Mouse (Mus musculus) heart, postnatal 0 days (tissue): ENCODE data around the gene Tnfrsf21. TPM values are rescaled to one million over a fixed set of nuclear protein-coding genes. Genes with fewer than 3 reads are reported as not detected.
A peak's percentile ranks its signal among the peaks of the same experiment; 100 is the strongest.

ENCODE experiments used
- ATAC-seq: fragments of 200-750 bp; cut with Nextera tagmentation; 2 replicates; pipeline ENCODE4 v1.8.0; 2017; ENCODE audit warnings: low read depth, moderate number of reproducible peaks, moderate library complexity; ENCODE audit not compliant: insufficient read depth
- DNase-seq: peaks from one replicate; pipeline ENCODE4 v3.0.0-alpha.2; 2016; ENCODE audit warnings: low spot score
- H3K27ac ChIP-seq: fragments of 300-500 bp; sonication (generic); 2 replicates; pipeline ENCODE4 v1.5.1; 2014; ENCODE audit warnings: low read depth, mild to moderate bottlenecking
- H3K27me3 ChIP-seq: fragments of 300-500 bp; sonication (generic); 2 replicates; pipeline ENCODE4 v1.6.1; 2014; ENCODE audit warnings: low read length, mixed read lengths; ENCODE audit not compliant: control insufficient read depth, insufficient read depth
- H3K36me3 ChIP-seq: fragments of 300-500 bp; sonication (generic); replicated peaks from 2 replicates; pipeline ENCODE4 v1.6.1; 2014; ENCODE audit warnings: low read length, mixed read lengths; ENCODE audit not compliant: control insufficient read depth, insufficient read depth
- H3K4me1 ChIP-seq: fragments of 300-500 bp; sonication (generic); 2 replicates; pipeline ENCODE4 v1.6.1; 2014; ENCODE audit warnings: antibody characterized with exemption; ENCODE audit not compliant: control insufficient read depth, insufficient read depth
- H3K4me2 ChIP-seq: fragments of 300-500 bp; sonication (generic); 2 replicates; pipeline ENCODE4 v1.6.1; 2014; ENCODE audit warnings: low read depth, mild to moderate bottlenecking, low read length, moderate library complexity
- H3K4me3 ChIP-seq: fragments of 300-500 bp; sonication (generic); 2 replicates; pipeline ENCODE4 v1.5.1; 2014; ENCODE audit warnings: low read depth, low read length
- H3K9ac ChIP-seq: fragments of 300-500 bp; sonication (generic); replicated peaks from 2 replicates; pipeline ENCODE4 v1.6.1; 2014; ENCODE audit warnings: low read depth, low read length, mixed read lengths
- H3K9me3 ChIP-seq: fragments of 300-500 bp; sonication (generic); replicated peaks from 2 replicates; pipeline ENCODE4 v1.6.1; 2016; ENCODE audit warnings: low read length; ENCODE audit not compliant: control insufficient read depth
- CTCF ChIP-seq: IDR thresholded peaks from 2 replicates; pipeline ENCODE4 v1.5.1; 2016; ENCODE audit warnings: antibody characterized with exemption, control low read depth, low read depth
- EP300 ChIP-seq: IDR thresholded peaks from 2 replicates; pipeline ENCODE4 v1.6.1; 2016; ENCODE audit warnings: antibody characterized with exemption, low read depth
- WGBS: fragments of 180-500 bp; shearing (Covaris S2); extraction: QIAGEN DNeasy Blood & Tissue Kit; methylation state at CpG from one replicate; pipeline ENCODE4 v1.1.7; 2014; 5-methylcytosine and 5-hydroxymethylcytosine counted together
- polyA plus RNA-seq: library from polyadenylated mRNA; unstranded; fragments of >200 nt; fragmentation: Nextera tagmentation; extraction: Ambion mirVana; gene quantifications from 2 replicates; pipeline ENCODE4 v1.2.1, GENCODE M21; 2015
- total RNA-seq: library from RNA; depleted of rRNA; stranded (reverse); fragments of >200 nt; gene quantifications from 2 replicates; pipeline ENCODE4 v1.2.3, GENCODE M21; 2014; ENCODE audit warnings: low replicate concordance; rRNA removed

The Tnfrsf21 gene
- total RNA-seq (8.2 and 10.6 TPM in 2 replicates), polyA plus RNA-seq (5.8 and 6.3 TPM in 2 replicates)

DNA sequence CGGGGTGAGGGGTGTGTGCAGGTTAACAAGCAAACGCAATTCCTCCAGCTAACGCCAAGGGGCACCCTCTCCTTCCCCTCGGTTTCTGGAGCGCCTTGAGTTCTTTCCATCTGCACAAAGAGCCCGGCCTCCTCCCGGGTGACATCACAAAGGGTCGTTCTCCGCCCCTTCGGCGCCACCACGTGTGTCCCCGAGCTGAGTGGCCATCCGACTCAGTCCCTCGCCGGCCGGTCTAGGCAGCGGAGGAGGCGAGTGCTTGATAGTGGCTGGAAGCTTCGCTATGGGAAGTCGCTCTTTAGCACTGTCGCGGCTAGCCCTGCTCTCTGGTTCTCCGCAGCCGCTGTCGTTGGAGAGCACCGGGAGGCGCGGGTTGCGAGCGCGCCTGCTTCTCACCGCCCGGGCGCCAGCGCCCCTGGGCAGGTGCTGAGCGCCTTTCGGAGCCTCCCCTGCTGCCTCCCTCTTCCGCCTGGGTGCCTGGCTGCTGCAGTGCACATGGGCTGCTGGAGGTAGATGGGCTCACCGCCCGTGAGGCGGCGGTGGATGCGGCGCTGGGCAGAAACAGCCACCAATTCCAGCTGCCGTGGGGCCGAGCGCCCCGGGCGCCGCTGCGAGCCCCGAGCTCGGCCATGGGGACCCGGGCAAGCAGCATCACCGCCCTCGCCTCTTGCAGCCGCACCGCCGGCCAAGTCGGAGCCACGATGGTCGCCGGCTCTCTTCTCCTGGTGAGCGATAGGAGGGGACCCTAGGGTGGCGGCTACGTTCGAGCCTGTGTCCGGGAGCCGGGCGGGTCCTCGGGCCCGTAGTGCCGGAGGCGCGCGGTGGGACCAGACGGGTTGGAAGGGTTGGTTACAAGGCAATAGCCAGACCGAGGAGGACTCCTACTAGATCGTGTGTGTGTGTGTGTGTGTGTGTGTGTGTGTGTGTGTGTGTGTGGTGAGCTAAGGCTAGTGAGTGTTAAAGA, at the start of gene Tnfrsf21:
TSS of gene Tnfrsf21 (plus strand) at position 185 of the 961 bp plus-strand sequence.
- Histone ChIP-seq H3K9me3 (no peaks in the 10 kb centered on the region), H3K27ac (peak within 1 kb of the TSS; percentile 56), H3K4me1 (no peaks in the 10 kb centered on the region), H3K27me3 (peaks cover 5% of the 10 kb centered on the region; the same call in 1 of the 2 replicates), H3K4me3 (peak within 1 kb of the TSS; percentile 75), H3K9ac (peak within 1 kb of the TSS; percentile 67), H3K36me3 (no peaks in the 10 kb centered on the region), H3K4me2 (peak within 1 kb of the TSS; percentile 99)
- WGBS: under 1% methylated on average over 79 of the region's 80 CpGs
- DNase-seq (peak; percentile 90), ATAC-seq (peak; percentile 92)
- TF ChIP-seq CTCF (peak; percentile 78), EP300 (no peak)

GRCm38 (mm10) chr17:42968174-42968573, 48.2 kb upstream of the Tnfrsf21 start:
- Histone ChIP-seq H3K9me3 (no peaks in the 10 kb centered on the region), H3K4me1 (no peaks in the 10 kb centered on the region), H3K27me3 (no peaks in the 10 kb centered on the region), H3K27ac (no peak overlapping the region), H3K36me3 (no peaks in the 10 kb centered on the region), H3K4me3 (no peak overlapping the region), H3K9ac (no peak overlapping the region), H3K4me2 (no peak overlapping the region)
- no peak for ATAC-seq
- 85% methylated on average over 2 of the region's 2 CpGs for WGBS
- no peak for TF ChIP-seq EP300
- TF ChIP-seq CTCF: no peak
- DNase-seq: no peak

DNA sequence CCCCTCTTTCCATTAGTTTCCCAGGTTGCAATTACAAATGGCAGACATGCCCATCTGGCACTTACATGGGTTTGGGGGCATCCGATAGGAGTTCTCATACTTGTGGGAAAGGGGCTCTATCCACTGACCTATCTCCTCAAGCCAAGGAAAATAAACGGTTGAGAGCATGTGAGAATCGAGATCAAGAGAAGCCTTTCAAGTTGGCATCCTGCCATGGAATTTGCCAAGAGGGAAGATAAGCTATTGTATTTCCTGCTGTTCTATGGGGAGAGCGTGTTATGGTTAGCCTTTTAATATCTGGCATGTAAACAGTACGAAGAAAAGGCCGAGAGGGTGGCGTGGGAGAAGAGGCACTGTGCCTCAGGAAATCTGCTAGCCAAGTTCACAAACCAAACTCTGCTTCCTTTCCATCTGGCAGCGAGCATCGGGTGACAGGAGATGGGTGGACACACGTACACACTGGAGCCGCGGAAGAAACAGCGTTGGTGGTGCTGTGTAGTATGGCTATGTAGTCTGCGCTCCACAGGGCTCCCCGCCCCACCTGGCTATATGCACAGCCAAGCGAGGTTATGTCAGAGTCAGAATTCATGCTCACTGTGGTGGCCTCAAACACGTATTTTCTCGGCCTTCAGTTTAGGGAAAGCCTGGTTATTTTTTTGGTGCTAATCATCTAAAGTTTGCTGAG, 40.9 kb upstream of the Tnfrsf21 start:
- ATAC-seq (no peak), DNase-seq (peak; percentile 40)
- Histone ChIP-seq H3K9ac (no peak overlapping the region), H3K27ac (no peak overlapping the region), H3K4me2 (peak overlapping the region; percentile 1; the same call in 1 of the 2 replicates), H3K9me3 (no peaks in the 10 kb centered on the region), H3K36me3 (no peaks in the 10 kb centered on the region), H3K4me3 (no peak overlapping the region), H3K27me3 (no peaks in the 10 kb centered on the region), H3K4me1 (0 out of 2 replicates have a peak, but pooled peaks cover 4% of the 10 kb centered on the region)
- 39% methylated on average over 18 of the region's 18 CpGs for WGBS
- TF ChIP-seq CTCF: no peak
- TF ChIP-seq EP300: no peak

- H3K27me3 ChIP-seq: no peaks in the 10 kb centered on the region
- H3K9me3 ChIP-seq: no peaks in the 10 kb centered on the region
- ATAC-seq (no peak), DNase-seq (no peak)
- no peak overlapping the region for H3K4me2 ChIP-seq
- H3K4me3 ChIP-seq: no peak overlapping the region
- TF ChIP-seq EP300 (no peak), CTCF (no peak)
- H3K27ac ChIP-seq: no peak overlapping the region
- H3K36me3 ChIP-seq: no peaks in the 10 kb centered on the region
- 66% methylated on average over 7 of the region's 7 CpGs for WGBS
- 0 out of 2 replicates have a peak, but pooled peaks cover 4% of the 10 kb centered on the region for H3K4me1 ChIP-seq
- H3K9ac ChIP-seq: no peak overlapping the region
These were observed 38.6 kb upstream of the Tnfrsf21 start for GRCm38 (mm10) chr17:42977766-42978165.

- Histone ChIP-seq H3K27me3 (no peaks in the 10 kb centered on the region), H3K36me3 (no peaks in the 10 kb centered on the region), H3K27ac (no peak overlapping the region), H3K4me2 (no peak overlapping the region), H3K9ac (no peak overlapping the region), H3K4me3 (no peak overlapping the region), H3K4me1 (0 out of 2 replicates have a peak, but pooled peaks cover 4% of the 10 kb centered on the region), H3K9me3 (no peaks in the 10 kb centered on the region)
- ATAC-seq: no peak
- WGBS: 79% methylated on average over 4 of the region's 4 CpGs
- no peak for DNase-seq
- no peak for TF ChIP-seq EP300
These were observed 38.0 kb upstream of the Tnfrsf21 start for GRCm38 (mm10) chr17:42978345-42978744.
